Mouse (Mus musculus) olfactory bulb, adult 2 months (tissue): ENCODE results near the gene Lsamp.

Source experiments
- CTCF ChIP-seq: fragments of 200-500 bp; IDR thresholded peaks from 2 replicates; pipeline ENCODE4 v1.5.1; 2012; ENCODE audit warnings: low read depth, mild to moderate bottlenecking, low read length, moderate library complexity; ENCODE audit not compliant: insufficient read depth
- POLR2A ChIP-seq: fragments of 200-500 bp; IDR thresholded peaks from 2 replicates; pipeline ENCODE4 v1.6.1; 2012; ENCODE audit warnings: mild to moderate bottlenecking, low read depth, low read length, moderate library complexity; ENCODE audit not compliant: insufficient read depth

- TF ChIP-seq POLR2A: no peak
- TF ChIP-seq CTCF: no peak
Measured at GRCm38 (mm10) chr16:41524266-41524665, 1540.1 kb downstream of the Lsamp start.
